Mouse (Mus musculus): ENCODE measurements at regions not wholly inside any gene's neighbourhood (a gene's known extent, or its start where the extent isn't known, plus 50 kb on each side); places are given as distances from the start of the nearest gene placed in this dataset.

DNA sequence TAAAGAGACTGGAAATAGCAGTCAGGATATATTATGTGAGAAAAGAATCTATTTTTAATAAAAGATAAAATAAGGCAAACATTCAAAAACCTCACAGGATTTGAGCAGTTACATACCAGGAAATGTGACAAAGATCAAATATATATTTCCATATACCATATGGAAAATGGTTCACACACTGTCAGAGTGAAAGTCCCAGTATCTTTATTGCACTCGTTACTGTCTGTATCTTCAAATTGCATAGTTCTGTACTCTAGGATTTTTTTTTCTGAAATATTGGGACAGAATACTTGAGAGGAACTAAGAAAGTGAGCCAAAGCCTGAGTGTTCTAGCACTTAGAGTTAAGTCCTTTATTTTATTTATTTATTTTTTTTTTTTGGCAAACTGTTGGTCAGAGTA is 403.5 kb downstream of the Anxa1 start:
- H3K36me3 ChIP-seq (ENCODE audit: control insufficient read depth in 1 of 2, insufficient read depth in 2 of 2, low read length in 2 of 2): no peaks in the 10 kb centered on the region
- no peak for DNase-seq (ENCODE audit: low read depth, low spot score)
- TF ChIP-seq SMC3 (IDR thresholded peaks at IDR 0.05; ENCODE audit: low read depth, low read length) (no peak), RCOR1 (IDR thresholded peaks at IDR 0.05; ENCODE audit: low read depth, low read length) (no peak), CTCF (IDR thresholded peaks at IDR 0.05 in 2 of 3, conservative IDR thresholded peaks at IDR 0.05 in 1 of 3; ENCODE audit: control insufficient read depth in 1 of 3, insufficient read depth in 1 of 3, low read depth in 2 of 3, low read length in 3 of 3, poor library complexity in 1 of 3, severe bottlenecking in 1 of 3) (no peak), NELFE (IDR thresholded peaks at IDR 0.05; ENCODE audit: low read depth, low read length) (no peak), E2F4 (IDR thresholded peaks at IDR 0.05; ENCODE audit: borderline replicate concordance, low read depth, low read length) (no peak), TBP (IDR thresholded peaks at IDR 0.05; ENCODE audit: low read depth, low read length) (no peak), TAL1 (IDR thresholded peaks at IDR 0.05; ENCODE audit: low read length) (no peak), UBTF (IDR thresholded peaks at IDR 0.05; ENCODE audit: borderline replicate concordance, insufficient read depth, low read depth, low read length) (no peak), EP300 (IDR thresholded peaks at IDR 0.05; ENCODE audit: low read depth in 1 of 2, low read length in 2 of 2) (no peak), ZNF384 (IDR thresholded peaks at IDR 0.05; ENCODE audit: low read depth, low read length) (no peak), RAD21 (IDR thresholded peaks at IDR 0.05; ENCODE audit: low read depth, low read length) (no peak), MAZ (IDR thresholded peaks at IDR 0.05; ENCODE audit: low read depth, low read length) (no peak), MYC (IDR thresholded peaks at IDR 0.05; ENCODE audit: low read depth, low read length) (no peak)
- no peak overlapping the region for H3K4me3 ChIP-seq (ENCODE audit: control insufficient read depth in 1 of 2, insufficient read depth in 1 of 2, low read depth in 2 of 2, low read length in 2 of 2)
- H3K79me2 ChIP-seq (ENCODE audit: control insufficient read depth, insufficient read depth, low read length, poor library complexity): no peaks in the 10 kb centered on the region
- no peaks in the 10 kb centered on the region for H3K9me3 ChIP-seq (replicated peaks; ENCODE audit: insufficient read depth, low read length)
- no peak overlapping the region for H3K27ac ChIP-seq (ENCODE audit: control insufficient read depth, low read depth, low read length)
- no peak overlapping the region for H3K9ac ChIP-seq (ENCODE audit: control insufficient read depth, low read depth, low read length, poor library complexity, severe bottlenecking)
- no peaks in the 10 kb centered on the region for H3K27me3 ChIP-seq (ENCODE audit: control insufficient read depth in 1 of 2, insufficient read depth in 2 of 2, low read length in 2 of 2)
- no peaks in the 10 kb centered on the region for H3K4me1 ChIP-seq (ENCODE audit: control insufficient read depth in 1 of 2, insufficient read depth in 2 of 2, low read length in 2 of 2)

DNA sequence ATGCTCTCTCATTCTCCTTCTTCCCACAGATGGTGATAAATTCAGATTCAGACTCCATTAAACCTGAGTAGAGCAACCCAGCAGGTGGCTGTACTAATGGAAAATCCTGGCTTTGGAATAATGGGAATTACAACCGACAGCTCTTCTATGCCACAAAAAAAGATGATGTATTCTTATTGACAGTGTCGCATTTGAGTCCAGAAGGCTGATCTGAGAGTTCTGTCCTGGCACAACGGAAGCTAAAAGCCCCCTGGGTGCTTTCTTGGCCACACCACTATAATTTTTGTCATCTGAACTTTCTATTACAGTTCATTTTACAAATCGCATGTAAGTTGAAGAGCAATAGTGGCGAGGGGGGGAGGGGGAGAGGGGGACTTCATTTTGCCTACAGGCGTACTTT is 411.9 kb downstream of the Anxa1 start:
- Histone ChIP-seq H3K9me3 (replicated peaks; ENCODE audit: insufficient read depth, low read length) (no peaks in the 10 kb centered on the region), H3K36me3 (ENCODE audit: control insufficient read depth in 1 of 2, insufficient read depth in 2 of 2, low read length in 2 of 2) (no peaks in the 10 kb centered on the region), H3K9ac (ENCODE audit: control insufficient read depth, low read depth, low read length, poor library complexity, severe bottlenecking) (no peak overlapping the region), H3K4me1 (ENCODE audit: control insufficient read depth in 1 of 2, insufficient read depth in 2 of 2, low read length in 2 of 2) (no peaks in the 10 kb centered on the region), H3K79me2 (ENCODE audit: control insufficient read depth, insufficient read depth, low read length, poor library complexity) (no peaks in the 10 kb centered on the region), H3K27me3 (ENCODE audit: control insufficient read depth in 1 of 2, insufficient read depth in 2 of 2, low read length in 2 of 2) (no peaks in the 10 kb centered on the region), H3K27ac (ENCODE audit: control insufficient read depth, low read depth, low read length) (no peak overlapping the region), H3K4me3 (ENCODE audit: control insufficient read depth in 1 of 2, insufficient read depth in 1 of 2, low read depth in 2 of 2, low read length in 2 of 2) (no peak overlapping the region)
- no peak for TF ChIP-seq KAT2A (conservative IDR thresholded peaks at IDR 0.05; ENCODE audit: low read depth, low read length)
- TF ChIP-seq TCF12 (IDR thresholded peaks at IDR 0.05; ENCODE audit: low read depth, low read length): no peak
- no peak for TF ChIP-seq NELFE (IDR thresholded peaks at IDR 0.05; ENCODE audit: low read depth, low read length)
- no peak for TF ChIP-seq TAL1 (IDR thresholded peaks at IDR 0.05; ENCODE audit: low read length)
- TF ChIP-seq CHD1 (IDR thresholded peaks at IDR 0.05; ENCODE audit: low read depth, low read length): no peak
- no peak for TF ChIP-seq USF2 (IDR thresholded peaks at IDR 0.05; ENCODE audit: borderline replicate concordance in 1 of 2, insufficient read depth in 1 of 2, low read depth in 1 of 2, low read length in 2 of 2)
- TF ChIP-seq POLR2A (IDR thresholded peaks at IDR 0.05; ENCODE audit: control insufficient read depth in 1 of 2, insufficient read depth in 1 of 2, low read depth in 1 of 2, low read length in 2 of 2, poor library complexity in 1 of 2): no peak
- no peak for TF ChIP-seq UBTF (IDR thresholded peaks at IDR 0.05; ENCODE audit: borderline replicate concordance, insufficient read depth, low read depth, low read length)
- TF ChIP-seq SIN3A (IDR thresholded peaks at IDR 0.05; ENCODE audit: low read length): no peak
- TF ChIP-seq ZNF384 (IDR thresholded peaks at IDR 0.05; ENCODE audit: low read depth, low read length): no peak
- no peak for TF ChIP-seq GABPA (IDR thresholded peaks at IDR 0.05; ENCODE audit: low read depth, low read length)
- no peak for TF ChIP-seq MEF2A (IDR thresholded peaks at IDR 0.05; ENCODE audit: extremely low read depth, insufficient replicate concordance, low read depth, low read length, poor library complexity, severe bottlenecking)
- no peak for TF ChIP-seq RCOR1 (IDR thresholded peaks at IDR 0.05; ENCODE audit: low read depth, low read length)
- no peak for TF ChIP-seq BHLHE40 (IDR thresholded peaks at IDR 0.05; ENCODE audit: borderline replicate concordance, low read depth, low read length)
- no peak for TF ChIP-seq ELF1 (IDR thresholded peaks at IDR 0.05; ENCODE audit: low read depth, low read length)
- no peak for TF ChIP-seq MAX (IDR thresholded peaks at IDR 0.05; ENCODE audit: low read length)
- no peak for TF ChIP-seq POLR2AphosphoS2 (IDR thresholded peaks at IDR 0.05; ENCODE audit: low read length)
- TF ChIP-seq CHD2 (IDR thresholded peaks at IDR 0.05; ENCODE audit: low read length): no peak
- no peak for TF ChIP-seq POLR2AphosphoS5 (IDR thresholded peaks at IDR 0.05; ENCODE audit: borderline replicate concordance, low read depth, low read length)
- DNase-seq (ENCODE audit: low read depth, low spot score): no peak
